Mouse (Mus musculus) midbrain, embryonic 10.5 days (tissue): Measurements from ENCODE around the gene Apbb1. TPM values are rescaled to one million over a fixed set of nuclear protein-coding genes. Genes with fewer than 3 reads are reported as not detected.

Source experiments
- polyA plus RNA-seq: library from polyadenylated mRNA; unstranded; fragments of >200 nt; fragmentation: Nextera tagmentation; extraction: Ambion mirVana; gene quantifications from 2 replicates; pipeline ENCODE4 v1.2.1, GENCODE M21; 2016

Gene Apbb1
- polyA plus RNA-seq, 1 experiment from 2014 or later: 112 TPM

Other genes starting within 250 kb of the Apbb1 start
- not detected in 2 replicates for gene Olfr690, start 247.5 kb downstream of the Apbb1 start, polyA plus RNA-seq
- gene Olfr691, start 239.4 kb downstream of the Apbb1 start, polyA plus RNA-seq: not detected in 2 replicates
- gene Olfr692, start 213.4 kb downstream of the Apbb1 start, polyA plus RNA-seq: not detected in 2 replicates
- not detected in 2 replicates for gene Gm5901, start 206.6 kb downstream of the Apbb1 start, polyA plus RNA-seq
- gene Fam160a2, start 181.6 kb downstream of the Apbb1 start, polyA plus RNA-seq: 38.6 and 39.3 TPM in 2 replicates
- 0.12 TPM in 1 of 2 replicates, not detected in the other for gene Cnga4, start 177.1 kb downstream of the Apbb1 start, polyA plus RNA-seq
- gene Cckbr, start 155.9 kb downstream of the Apbb1 start, polyA plus RNA-seq: 0.20 and 0.27 TPM in 2 replicates
- gene Cavin3, start 99.4 kb downstream of the Apbb1 start, polyA plus RNA-seq: 19.8 and 20.5 TPM in 2 replicates
- 34.2 and 41.7 TPM in 2 replicates for gene Smpd1, start 27.3 kb downstream of the Apbb1 start, polyA plus RNA-seq
- gene Hpx, start 18.5 kb upstream of the Apbb1 start, polyA plus RNA-seq: 0.07 and 0.17 TPM in 2 replicates
- gene Trim3, start 51.9 kb upstream of the Apbb1 start, polyA plus RNA-seq: 30.3 and 36.0 TPM in 2 replicates
- 164 TPM in 2 replicates for gene Timm10b, start 58.4 kb upstream of the Apbb1 start, polyA plus RNA-seq
- gene Arfip2, start 58.8 kb upstream of the Apbb1 start, polyA plus RNA-seq: 57.5 and 67.3 TPM in 2 replicates
- gene Gm45799, start 58.9 kb upstream of the Apbb1 start, polyA plus RNA-seq: 8.1 and 12.0 TPM in 2 replicates
- gene Dnhd1, start 69.2 kb upstream of the Apbb1 start, polyA plus RNA-seq: 0.40 and 0.41 TPM in 2 replicates
- 236 and 240 TPM in 2 replicates for gene Ilk, start 154.9 kb upstream of the Apbb1 start, polyA plus RNA-seq
- gene Rrp8, start 155.7 kb upstream of the Apbb1 start, polyA plus RNA-seq: 35.4 and 44.0 TPM in 2 replicates
- gene Taf10, start 162.7 kb upstream of the Apbb1 start, polyA plus RNA-seq: 160 and 188 TPM in 2 replicates
- 66.1 and 66.9 TPM in 2 replicates for gene Tpp1, start 170.6 kb upstream of the Apbb1 start, polyA plus RNA-seq
- gene Dchs1, start 206.0 kb upstream of the Apbb1 start, polyA plus RNA-seq: 6.7 and 10.1 TPM in 2 replicates
- 293 and 320 TPM in 2 replicates for gene Mrpl17, start 229.4 kb upstream of the Apbb1 start, polyA plus RNA-seq